Comparison of ENCODE assay signal across 8 mouse cellular contexts in genomic region chr7:83892333-83892669, GRCm38 (mm10). TPM values are rescaled to one million over a fixed set of nuclear protein-coding genes. Genes with fewer than 3 reads are reported as not detected.
DNase-seq lines count a peak whose midpoint lies in the region; ATAC-seq and TF ChIP-seq lines count a peak whose summit lies in the region.

No protein-coding gene starts in this region.

- H3K36me3 ChIP-seq in heart, embryonic 11.5 days (ENCODE audit: control insufficient read depth, insufficient read depth, low read length): peaks cover 8% of the 10 kb centered on the region; the same call in 1 of the 2 replicates
- peaks cover 20% of the 10 kb centered on the region for H3K36me3 ChIP-seq in ES-Bruce4 (ENCODE audit: control insufficient read depth, insufficient read depth, low read length, poor library complexity, severe bottlenecking)
- peaks cover 29% of the 10 kb centered on the region for H3K36me3 ChIP-seq in hindbrain, embryonic 10.5 days

- no peak for ATAC-seq in heart, embryonic 11.5 days (replicated peaks; ENCODE audit: insufficient number of reproducible peaks, low FRiP score, low TSS enrichment)
- 0 out of 2 replicates have a peak, but pooled peaks have one; percentile 1 for ATAC-seq in megakaryocyte, adult 5-6 weeks (ENCODE audit: poor library complexity, severe bottlenecking)

- peak overlapping the region; percentile 86 for H3K9ac ChIP-seq in heart, embryonic 11.5 days (ENCODE audit: low read depth, low read length)
- H3K9ac ChIP-seq in ES-Bruce4 (ENCODE audit: low read depth, poor library complexity, severe bottlenecking): peak overlapping the region; percentile 85

- TF ChIP-seq POLR2A in ES-Bruce4 (IDR thresholded peaks at IDR 0.05; ENCODE audit: insufficient read depth, low read length): no peak

- DNase-seq in heart, postnatal 36 days: no peak
- no peak for DNase-seq in hindbrain, embryonic 10.5 days (ENCODE audit: low spot score)
- no peak for DNase-seq in adrenal gland, postnatal 4 days (ENCODE audit: low spot score in 2 of 2)
- no peak for DNase-seq in embryo, embryonic 11 days
- DNase-seq in frontal cortex, postnatal 25 days (ENCODE audit: low spot score in 2 of 2): no peak

- H3K27ac ChIP-seq in heart, embryonic 11.5 days (ENCODE audit: low read depth, low read length): peak overlapping the region; percentile 84
- H3K27ac ChIP-seq in ES-Bruce4 (ENCODE audit: insufficient read depth, low read length): peak overlapping the region; percentile 75
- peak overlapping the region; percentile 92 for H3K27ac ChIP-seq in hindbrain, embryonic 10.5 days

- peaks cover 12% of the 10 kb centered on the region for H3K4me1 ChIP-seq in heart, embryonic 11.5 days (ENCODE audit: control insufficient read depth, insufficient read depth, low read length)
- peaks cover 2% of the 10 kb centered on the region for H3K4me1 ChIP-seq in ES-Bruce4 (ENCODE audit: control insufficient read depth, insufficient read depth, low read length)
- peaks cover 27% of the 10 kb centered on the region for H3K4me1 ChIP-seq in hindbrain, embryonic 10.5 days (replicated peaks)

- under 1% methylated on average over 21 of the region's 21 CpGs for WGBS in heart, embryonic 11.5 days (ENCODE audit: insufficient replicate concordance)
- WGBS in hindbrain, embryonic 10.5 days: under 1% methylated on average over 21 of the region's 21 CpGs

- no peaks in the 10 kb centered on the region for H3K27me3 ChIP-seq in heart, embryonic 11.5 days (ENCODE audit: control insufficient read depth, insufficient read depth, low read length)
- no peaks in the 10 kb centered on the region for H3K27me3 ChIP-seq in ES-Bruce4 (ENCODE audit: control insufficient read depth, insufficient read depth, low read length, poor library complexity, severe bottlenecking)
- no peaks in the 10 kb centered on the region for H3K27me3 ChIP-seq in hindbrain, embryonic 10.5 days (ENCODE audit: insufficient read depth, poor library complexity, severe bottlenecking)

- no peak for TF ChIP-seq EP300 in ES-Bruce4 (IDR thresholded peaks at IDR 0.05; ENCODE audit: insufficient read depth, low read depth, low read length)

- TF ChIP-seq CTCF in ES-Bruce4 (IDR thresholded peaks at IDR 0.05; ENCODE audit: low read depth, low read length): no peak

- intact Hi-C loops in heart, postnatal 36 days (cut with DNase I): loop anchor here (5.0 kb wide), 1 partner anchor 260 kb away; the partner anchor contains the start of gene Abhd17c

- H3K4me3 ChIP-seq in heart, embryonic 11.5 days (ENCODE audit: low read depth, low read length): peak overlapping the region; percentile 78
- peak overlapping the region; percentile 89 for H3K4me3 ChIP-seq in ES-Bruce4 (ENCODE audit: low read depth, low read length)
- peak overlapping the region; percentile 76 for H3K4me3 ChIP-seq in hindbrain, embryonic 10.5 days

- H3K9me3 ChIP-seq in heart, embryonic 11.5 days (replicated peaks; ENCODE audit: control insufficient read depth, low read length): no peaks in the 10 kb centered on the region
- no peaks in the 10 kb centered on the region for H3K9me3 ChIP-seq in ES-Bruce4 (replicated peaks; ENCODE audit: control insufficient read depth, insufficient read depth, low read length, poor library complexity, severe bottlenecking)
- H3K9me3 ChIP-seq in hindbrain, embryonic 10.5 days: no peaks in the 10 kb centered on the region

- peak overlapping the region; percentile 84 for H3K4me2 ChIP-seq in heart, embryonic 11.5 days

RNA-seq across cellular contexts. Expression of gene Mesd, which starts 8.0 kb away (rescaled TPM):
- polyA plus RNA-seq in heart, embryonic 11.5 days (2014; fragmentation: Nextera tagmentation; extraction: Ambion mirVana): 73.4 and 87.5 TPM in 2 replicates
- 10 to 100 TPM; 47.6 to 50.3 TPM for total RNA-seq in heart, postnatal 36 days (2021)
- 97.8 and 101 TPM in 2 replicates for polyA plus RNA-seq in ES-Bruce4 (2011; ENCODE audit: insufficient read depth, insufficient read length, low read depth, missing spikeins)
- polyA plus RNA-seq in hindbrain, embryonic 10.5 days (2016; fragmentation: Nextera tagmentation; extraction: Ambion mirVana): 73.4 and 96.5 TPM in 2 replicates
- 16.9 and 18.4 TPM in 2 replicates for total RNA-seq in megakaryocyte, adult 5-6 weeks (2015)
- total RNA-seq in megakaryocyte, adult 5-6 weeks (2017): 24.3 and 25.8 TPM in 2 replicates
- total RNA-seq in adrenal gland, postnatal 4 days (2021): 100 to 1,000 TPM; 100 to 106 TPM

RNA-seq across cellular contexts. Expression of gene Tlnrd1, which starts 8.2 kb away (rescaled TPM):
- 13.9 and 14.9 TPM in 2 replicates for polyA plus RNA-seq in heart, embryonic 11.5 days (2014; fragmentation: Nextera tagmentation; extraction: Ambion mirVana)
- total RNA-seq in heart, postnatal 36 days (2021): 1 to 10 TPM; 8.5 to 8.8 TPM
- 17.8 and 19.4 TPM in 2 replicates for polyA plus RNA-seq in ES-Bruce4 (2011; ENCODE audit: insufficient read depth, insufficient read length, low read depth, missing spikeins)
- polyA plus RNA-seq in hindbrain, embryonic 10.5 days (2016; fragmentation: Nextera tagmentation; extraction: Ambion mirVana): 11.7 and 15.2 TPM in 2 replicates
- 13.8 and 14.3 TPM in 2 replicates for total RNA-seq in megakaryocyte, adult 5-6 weeks (2015)
- 5.7 and 10.5 TPM in 2 replicates for total RNA-seq in megakaryocyte, adult 5-6 weeks (2017)
- 10 to 100 TPM; 23.1 to 26.2 TPM for total RNA-seq in adrenal gland, postnatal 4 days (2021)
